Mouse (Mus musculus): ENCODE measurements around the gene Abca2.

Abca2 gene

DNA sequence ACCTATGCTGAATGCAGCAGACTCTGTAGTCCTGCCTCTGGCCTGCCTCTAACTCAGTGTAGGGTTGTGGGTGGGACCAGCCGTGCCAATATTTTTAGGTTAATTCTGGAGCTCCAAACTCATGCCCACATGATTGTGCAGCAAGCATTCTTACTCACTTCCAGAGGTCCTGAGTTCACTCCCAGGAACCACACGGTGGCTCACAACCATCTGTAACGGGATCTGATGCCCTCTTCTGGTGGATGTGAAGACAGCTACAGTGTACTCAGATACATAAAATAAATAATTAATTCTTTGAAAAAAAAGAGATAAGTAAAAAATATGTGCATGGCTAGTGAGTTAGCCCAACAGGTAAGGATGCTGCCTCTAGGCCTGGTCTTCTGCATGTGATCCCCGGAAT, 68.0 kb downstream of the Abca2 start:
- DNase-seq (ENCODE audit: low read depth): no peak
